ENCODE assay signal across 8 mouse cellular contexts in genomic region chr9:53666665-53667019, GRCm38 (mm10). TPM values are rescaled to one million over a fixed set of nuclear protein-coding genes. Genes with fewer than 3 reads are reported as not detected.
DNase-seq lines count a peak whose midpoint lies in the region; ATAC-seq and TF ChIP-seq lines count a peak whose summit lies in the region.

No protein-coding gene starts in this region.

- TF ChIP-seq CTCF in cerebellum, adult 2 months (IDR thresholded peaks at IDR 0.05; ENCODE audit: borderline replicate concordance, insufficient read depth, low read depth, low read length), result no peak

- H3K4me3 ChIP-seq in cerebellum, adult 2 months (replicated peaks; ENCODE audit: insufficient read depth, low read depth, low read length), result peak overlapping the region; percentile 71
- peak overlapping the region; percentile 98 for H3K4me3 ChIP-seq in megakaryocyte, embryonic 14.5 days (replicated peaks)
- H3K4me3 ChIP-seq in limb, embryonic 13.5 days, result peak overlapping the region; percentile 92
- peak overlapping the region; percentile 79 for H3K4me3 ChIP-seq in stomach, embryonic 15.5 days (replicated peaks)

- WGBS in cerebellum, adult 2 months, result under 1% methylated on average over 28 of the region's 28 CpGs
- under 1% methylated on average over 28 of the region's 28 CpGs for WGBS in limb, embryonic 13.5 days
- under 1% methylated on average over 28 of the region's 28 CpGs for WGBS in stomach, embryonic 15.5 days

- no peak for ATAC-seq in cerebellum, adult (ENCODE audit: insufficient number of reproducible peaks, low FRiP score, low TSS enrichment)
- ATAC-seq in megakaryocyte, adult 5-6 weeks (ENCODE audit: poor library complexity, severe bottlenecking), result no peak; the same call in 1 of the 2 replicates
- no peak; the same call in 1 of the 2 replicates for ATAC-seq in limb, embryonic 13.5 days (ENCODE audit: low FRiP score, low read depth)
- no peak for ATAC-seq in stomach, embryonic 15.5 days (ENCODE audit: insufficient read depth, low FRiP score, low read depth)

- no peaks in the 10 kb centered on the region for H3K9me3 ChIP-seq in megakaryocyte, embryonic 14.5 days
- H3K9me3 ChIP-seq in limb, embryonic 13.5 days, result no peaks in the 10 kb centered on the region
- no peaks in the 10 kb centered on the region for H3K9me3 ChIP-seq in stomach, embryonic 15.5 days

- H3K27ac ChIP-seq in cerebellum, adult 2 months (ENCODE audit: insufficient read depth, low read length), result peak overlapping the region; percentile 97
- H3K27ac ChIP-seq in limb, embryonic 13.5 days, result peak overlapping the region; percentile 96
- peak overlapping the region; percentile 96 for H3K27ac ChIP-seq in stomach, embryonic 15.5 days

- H3K4me2 ChIP-seq in limb, embryonic 13.5 days (replicated peaks), result peak overlapping the region; percentile 92
- peak overlapping the region; percentile 79 for H3K4me2 ChIP-seq in stomach, embryonic 15.5 days

- no peaks in the 10 kb centered on the region for H3K27me3 ChIP-seq in cerebellum, adult 2 months (ENCODE audit: control insufficient read depth, insufficient read depth, low read length)
- H3K27me3 ChIP-seq in megakaryocyte, embryonic 14.5 days (replicated peaks), result no peaks in the 10 kb centered on the region
- H3K27me3 ChIP-seq in limb, embryonic 13.5 days, result no peaks in the 10 kb centered on the region
- no peaks in the 10 kb centered on the region for H3K27me3 ChIP-seq in stomach, embryonic 15.5 days (replicated peaks)

- H3K4me1 ChIP-seq in cerebellum, adult 2 months (ENCODE audit: control insufficient read depth, insufficient read depth, low read length), result no peaks in the 10 kb centered on the region; the same call in 1 of the 2 replicates
- H3K4me1 ChIP-seq in megakaryocyte, embryonic 14.5 days, result peaks cover 66% of the 10 kb centered on the region
- peaks cover 20% of the 10 kb centered on the region for H3K4me1 ChIP-seq in limb, embryonic 13.5 days
- 0 out of 2 replicates have a peak, but pooled peaks cover 4% of the 10 kb centered on the region for H3K4me1 ChIP-seq in stomach, embryonic 15.5 days

- no peak for TF ChIP-seq POLR2A in cerebellum, adult 2 months (IDR thresholded peaks at IDR 0.05; ENCODE audit: borderline replicate concordance, insufficient read depth, low read length)

- H3K36me3 ChIP-seq in megakaryocyte, embryonic 14.5 days (replicated peaks; ENCODE audit: low read length), result peaks cover 13% of the 10 kb centered on the region
- H3K36me3 ChIP-seq in limb, embryonic 13.5 days, result peaks cover 6% of the 10 kb centered on the region
- no peaks in the 10 kb centered on the region for H3K36me3 ChIP-seq in stomach, embryonic 15.5 days

- peak overlapping the region; percentile 98 for H3K9ac ChIP-seq in limb, embryonic 13.5 days
- H3K9ac ChIP-seq in stomach, embryonic 15.5 days, result peak overlapping the region; percentile 98

- no peak for DNase-seq in cerebellum, adult 2 months
- no peak for DNase-seq in Muller cell, postnatal 12 days (ENCODE audit: inconsistent ontology term)
- DNase-seq in layer of hippocampus, adult 8-10 months (ENCODE audit: low spot score in 2 of 2), result no peak

RNA-seq across cellular contexts. Expression of gene Cul5, which starts 3.2 kb away (rescaled TPM):
- 20.5 and 20.7 TPM in 2 replicates for polyA plus RNA-seq in cerebellum, adult 2 months (2012; rRNA removed)
- polyA plus RNA-seq in megakaryocyte, embryonic 14.5 days (2012; ENCODE audit: insufficient read depth, low replicate concordance), result 3.2 and 5.8 TPM in 2 replicates
- total RNA-seq in megakaryocyte, adult 5-6 weeks (2015), result 16.2 and 20.7 TPM in 2 replicates
- 40.8 and 42.4 TPM in 2 replicates for total RNA-seq in megakaryocyte, adult 5-6 weeks (2017)
- polyA plus RNA-seq in limb, embryonic 13.5 days (2015; fragmentation: Nextera tagmentation; extraction: Ambion mirVana), result 35.6 and 35.9 TPM in 2 replicates
- 32.7 and 33.7 TPM in 2 replicates for polyA plus RNA-seq in stomach, embryonic 15.5 days (2015; fragmentation: Nextera tagmentation; extraction: Ambion mirVana)
- total RNA-seq in layer of hippocampus, adult 8-10 months (2022), result 10 to 100 TPM; 49.5 to 62.5 (median 54.1) TPM

RNA-seq across cellular contexts. Expression of gene Rab39, which starts 39.4 kb away (rescaled TPM):
- 0.65 and 0.71 TPM in 2 replicates for polyA plus RNA-seq in cerebellum, adult 2 months (2012; rRNA removed)
- polyA plus RNA-seq in megakaryocyte, embryonic 14.5 days (2012; ENCODE audit: insufficient read depth, low replicate concordance), result 0.31 TPM in 1 of 2 replicates, not detected in the other
- total RNA-seq in megakaryocyte, adult 5-6 weeks (2015), result 2.3 and 5.2 TPM in 2 replicates
- total RNA-seq in megakaryocyte, adult 5-6 weeks (2017), result 3.6 and 3.7 TPM in 2 replicates
- 0.50 and 0.69 TPM in 2 replicates for polyA plus RNA-seq in limb, embryonic 13.5 days (2015; fragmentation: Nextera tagmentation; extraction: Ambion mirVana)
- 0.53 and 0.59 TPM in 2 replicates for polyA plus RNA-seq in stomach, embryonic 15.5 days (2015; fragmentation: Nextera tagmentation; extraction: Ambion mirVana)
- total RNA-seq in layer of hippocampus, adult 8-10 months (2022), result 1 to 10 TPM; 2.4 to 3.2 (median 2.7) TPM

RNA-seq across cellular contexts. Expression of gene Acat1, which starts 56.5 kb away (rescaled TPM):
- 80.2 and 81.6 TPM in 2 replicates for polyA plus RNA-seq in cerebellum, adult 2 months (2012; rRNA removed)
- polyA plus RNA-seq in megakaryocyte, embryonic 14.5 days (2012; ENCODE audit: insufficient read depth, low replicate concordance), result 34.4 and 110 TPM in 2 replicates
- total RNA-seq in megakaryocyte, adult 5-6 weeks (2015), result 66.1 and 78.8 TPM in 2 replicates
- total RNA-seq in megakaryocyte, adult 5-6 weeks (2017), result 50.8 and 62.4 TPM in 2 replicates
- 120 and 125 TPM in 2 replicates for polyA plus RNA-seq in limb, embryonic 13.5 days (2015; fragmentation: Nextera tagmentation; extraction: Ambion mirVana)
- 106 and 118 TPM in 2 replicates for polyA plus RNA-seq in stomach, embryonic 15.5 days (2015; fragmentation: Nextera tagmentation; extraction: Ambion mirVana)
- 10 to 100 TPM; 61.7 to 70.1 (median 68.1) TPM for total RNA-seq in layer of hippocampus, adult 8-10 months (2022)
